Mouse (Mus musculus): Measurements from ENCODE around the gene Nav3. TPM values are rescaled to one million over a fixed set of nuclear protein-coding genes. Genes with fewer than 3 reads are reported as not detected.

Nav3 gene
- polyA plus RNA-seq, 1 experiment from 2014 or later: 0.85 TPM

DNA sequence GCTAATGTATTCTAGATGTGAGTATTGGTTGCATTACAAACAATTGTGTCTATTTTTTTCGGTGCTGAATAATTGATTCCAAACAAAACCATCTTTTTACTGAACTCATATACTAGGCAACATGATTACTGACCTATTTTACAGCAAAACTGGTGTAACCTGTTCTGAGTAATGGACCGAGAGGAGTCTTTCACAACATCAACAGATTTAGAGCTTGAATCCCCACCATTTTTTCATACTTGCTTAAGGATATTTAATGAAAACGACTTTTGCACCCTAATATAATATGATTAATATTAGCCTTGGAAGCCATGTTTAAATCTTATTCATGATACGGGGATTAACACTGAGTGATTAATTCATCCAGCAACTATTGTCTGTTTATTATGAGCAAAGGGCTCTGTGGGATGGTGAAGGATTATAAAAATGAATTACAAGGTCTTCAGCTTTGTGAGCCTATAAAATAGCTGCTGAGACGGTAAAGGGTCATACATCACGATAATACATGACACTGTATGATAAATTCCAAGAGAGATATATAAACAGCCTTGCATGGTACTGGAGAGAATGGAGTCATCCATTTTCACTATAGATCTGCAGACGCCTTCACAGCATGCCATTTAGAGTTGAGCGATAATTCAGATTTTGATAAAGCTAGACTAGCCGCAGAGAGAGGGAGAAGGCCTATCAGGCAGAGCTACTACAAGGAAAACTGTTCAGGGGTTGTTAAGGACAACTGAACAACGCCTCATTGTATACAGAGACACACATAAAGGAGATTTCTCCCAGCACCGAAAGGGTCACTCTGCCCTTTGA, 567.4 kb downstream of the Nav3 start:
- no peak overlapping the region for H3K4me2 ChIP-seq
- H3K36me3 ChIP-seq (ENCODE audit: control insufficient read depth, insufficient read depth, low read length): no peaks in the 10 kb centered on the region
- 73% methylated on average over 11 of the region's 11 CpGs for WGBS
- no peak overlapping the region for H3K27ac ChIP-seq (ENCODE audit: low read depth, low read length)
- ATAC-seq (replicated peaks; ENCODE audit: low FRiP score) (no peak), DNase-seq (ENCODE audit: low spot score) (no peak)
- H3K4me3 ChIP-seq (ENCODE audit: low read depth, low read length): no peak overlapping the region
- no peaks in the 10 kb centered on the region for H3K4me1 ChIP-seq (replicated peaks; ENCODE audit: control insufficient read depth, insufficient read depth, low read length)
- H3K27me3 ChIP-seq (replicated peaks; ENCODE audit: control insufficient read depth, insufficient read depth, low read length): no peaks in the 10 kb centered on the region
- no peak overlapping the region for H3K9ac ChIP-seq (ENCODE audit: low read depth, low read length)
- H3K9me3 ChIP-seq (ENCODE audit: control insufficient read depth, low read length): no peaks in the 10 kb centered on the region

DNA sequence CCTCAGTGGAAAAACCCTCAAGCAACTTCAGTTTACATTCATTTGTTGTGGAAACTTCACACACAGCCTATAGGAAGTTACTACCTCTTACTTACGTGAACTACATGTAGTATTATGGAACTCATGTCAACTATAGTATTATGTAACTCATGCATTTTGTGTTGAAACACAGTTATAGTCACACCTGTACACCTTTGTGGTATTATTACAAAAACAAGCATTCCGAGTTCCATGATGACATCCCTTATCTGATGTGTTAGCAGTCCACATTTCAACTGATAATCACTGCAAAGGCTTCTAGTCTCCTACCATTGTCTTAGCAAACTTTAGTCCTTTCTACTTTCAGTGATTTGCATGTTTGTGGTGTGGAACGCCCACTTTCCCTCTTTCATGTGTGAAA, 568.8 kb downstream of the Nav3 start:
- 75% methylated on average over 3 of the region's 3 CpGs for WGBS
- H3K9me3 ChIP-seq (ENCODE audit: control insufficient read depth, low read length): no peaks in the 10 kb centered on the region
- no peak for ATAC-seq (replicated peaks; ENCODE audit: low FRiP score)
- no peaks in the 10 kb centered on the region for H3K4me1 ChIP-seq (replicated peaks; ENCODE audit: control insufficient read depth, insufficient read depth, low read length)
- DNase-seq (ENCODE audit: low spot score): no peak
- H3K9ac ChIP-seq (ENCODE audit: low read depth, low read length): no peak overlapping the region
- H3K4me3 ChIP-seq (ENCODE audit: low read depth, low read length): no peak overlapping the region
- no peaks in the 10 kb centered on the region for H3K27me3 ChIP-seq (replicated peaks; ENCODE audit: control insufficient read depth, insufficient read depth, low read length)
- H3K4me2 ChIP-seq: no peak overlapping the region
- no peaks in the 10 kb centered on the region for H3K36me3 ChIP-seq (ENCODE audit: control insufficient read depth, insufficient read depth, low read length)
- no peak overlapping the region for H3K27ac ChIP-seq (ENCODE audit: low read depth, low read length)

GRCm38 (mm10) chr10:109876107-109876506, 579.9 kb downstream of the Nav3 start:
- H3K27ac ChIP-seq (ENCODE audit: low read depth, low read length): no peak overlapping the region
- no peaks in the 10 kb centered on the region for H3K9me3 ChIP-seq (ENCODE audit: control insufficient read depth, low read length)
- no peak overlapping the region for H3K9ac ChIP-seq (ENCODE audit: low read depth, low read length)
- no peaks in the 10 kb centered on the region for H3K36me3 ChIP-seq (ENCODE audit: control insufficient read depth, insufficient read depth, low read length)
- no peak for ATAC-seq (replicated peaks; ENCODE audit: low FRiP score)
- no peak overlapping the region for H3K4me3 ChIP-seq (ENCODE audit: low read depth, low read length)
- H3K4me2 ChIP-seq: no peak overlapping the region
- no peaks in the 10 kb centered on the region for H3K4me1 ChIP-seq (replicated peaks; ENCODE audit: control insufficient read depth, insufficient read depth, low read length)
- whole genome bisulfite sequencing: 74% methylated on average over 4 of the region's 4 CpGs
- H3K27me3 ChIP-seq (replicated peaks; ENCODE audit: control insufficient read depth, insufficient read depth, low read length): no peaks in the 10 kb centered on the region
- DNase-seq (ENCODE audit: low spot score): no peak

DNA sequence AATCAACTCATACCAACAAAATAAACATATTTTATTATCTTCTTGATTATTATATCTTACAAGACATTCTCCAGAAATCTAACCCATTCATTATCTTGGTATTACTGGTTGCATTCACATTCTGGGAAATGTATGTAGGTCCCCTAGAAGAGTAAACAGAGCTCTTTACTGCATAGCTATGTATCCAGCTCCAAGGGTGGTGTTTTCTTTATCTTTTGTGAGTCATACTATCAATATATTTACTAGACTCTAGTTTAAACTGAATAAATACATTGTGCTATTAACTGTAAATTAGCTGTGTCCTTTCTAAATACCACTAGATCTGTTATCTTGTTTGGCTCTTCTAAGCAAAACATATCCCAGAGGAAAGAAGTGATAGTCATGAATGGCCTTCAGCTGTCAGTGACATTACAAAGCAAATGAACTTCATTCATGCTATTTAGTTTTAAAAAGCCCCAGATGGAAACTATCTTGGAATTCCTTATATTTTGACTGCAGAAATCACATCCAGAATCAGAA, 580.6 kb downstream of the Nav3 start:
- H3K4me3 ChIP-seq (ENCODE audit: low read depth, low read length): no peak overlapping the region
- ATAC-seq (replicated peaks; ENCODE audit: low FRiP score) (no peak), DNase-seq (ENCODE audit: low spot score) (no peak)
- no peaks in the 10 kb centered on the region for H3K36me3 ChIP-seq (ENCODE audit: control insufficient read depth, insufficient read depth, low read length)
- H3K9ac ChIP-seq (ENCODE audit: low read depth, low read length): no peak overlapping the region
- no peaks in the 10 kb centered on the region for H3K27me3 ChIP-seq (replicated peaks; ENCODE audit: control insufficient read depth, insufficient read depth, low read length)
- no peak overlapping the region for H3K4me2 ChIP-seq
- H3K9me3 ChIP-seq (ENCODE audit: control insufficient read depth, low read length): no peaks in the 10 kb centered on the region
- H3K4me1 ChIP-seq (replicated peaks; ENCODE audit: control insufficient read depth, insufficient read depth, low read length): no peaks in the 10 kb centered on the region
- H3K27ac ChIP-seq (ENCODE audit: low read depth, low read length): no peak overlapping the region

- ATAC-seq (replicated peaks; ENCODE audit: low FRiP score) (no peak), DNase-seq (ENCODE audit: low spot score) (no peak)
- H3K9ac ChIP-seq (ENCODE audit: low read depth, low read length): no peak overlapping the region
- H3K4me2 ChIP-seq: no peak overlapping the region
- H3K9me3 ChIP-seq (ENCODE audit: control insufficient read depth, low read length): no peaks in the 10 kb centered on the region
- WGBS: 67% methylated on average over 5 of the region's 5 CpGs
- no peak overlapping the region for H3K4me3 ChIP-seq (ENCODE audit: low read depth, low read length)
- H3K4me1 ChIP-seq (replicated peaks; ENCODE audit: control insufficient read depth, insufficient read depth, low read length): no peaks in the 10 kb centered on the region
- H3K36me3 ChIP-seq (ENCODE audit: control insufficient read depth, insufficient read depth, low read length): no peaks in the 10 kb centered on the region
- no peaks in the 10 kb centered on the region for H3K27me3 ChIP-seq (replicated peaks; ENCODE audit: control insufficient read depth, insufficient read depth, low read length)
- no peak overlapping the region for H3K27ac ChIP-seq (ENCODE audit: low read depth, low read length)
Measured at GRCm38 (mm10) chr10:109874652-109875311, 581.2 kb downstream of the Nav3 start.

DNA sequence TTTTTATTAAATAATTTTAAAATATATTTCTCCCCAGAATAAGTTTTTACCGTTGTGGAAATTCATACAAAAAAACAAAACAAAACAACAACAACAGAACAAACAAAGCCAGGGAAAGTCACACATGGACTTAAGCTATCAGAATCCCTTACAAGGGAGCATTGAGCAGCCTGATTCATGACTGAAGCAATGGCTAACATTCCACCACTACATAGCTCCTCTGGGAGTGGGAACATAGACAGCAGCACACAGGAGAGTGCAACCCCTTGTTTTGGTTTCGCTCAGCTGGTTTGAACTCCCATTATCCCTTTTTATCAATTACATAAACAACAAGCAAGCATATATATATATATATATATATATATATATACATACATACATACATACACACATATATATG, 589.9 kb downstream of the Nav3 start:
- Histone ChIP-seq H3K27me3 (replicated peaks; ENCODE audit: control insufficient read depth, insufficient read depth, low read length) (no peaks in the 10 kb centered on the region), H3K27ac (ENCODE audit: low read depth, low read length) (no peak overlapping the region), H3K9me3 (ENCODE audit: control insufficient read depth, low read length) (no peaks in the 10 kb centered on the region), H3K4me2 (no peak overlapping the region), H3K9ac (ENCODE audit: low read depth, low read length) (no peak overlapping the region), H3K4me3 (ENCODE audit: low read depth, low read length) (no peak overlapping the region), H3K36me3 (ENCODE audit: control insufficient read depth, insufficient read depth, low read length) (no peaks in the 10 kb centered on the region), H3K4me1 (replicated peaks; ENCODE audit: control insufficient read depth, insufficient read depth, low read length) (no peaks in the 10 kb centered on the region)
- WGBS: 78% methylated on average over 2 of the region's 2 CpGs
- DNase-seq (ENCODE audit: low spot score): no peak
- ATAC-seq (replicated peaks; ENCODE audit: low FRiP score): no peak

- Histone ChIP-seq H3K4me3 (ENCODE audit: low read depth, low read length) (no peak overlapping the region), H3K4me2 (no peak overlapping the region), H3K36me3 (ENCODE audit: control insufficient read depth, insufficient read depth, low read length) (no peaks in the 10 kb centered on the region), H3K27ac (ENCODE audit: low read depth, low read length) (no peak overlapping the region), H3K27me3 (replicated peaks; ENCODE audit: control insufficient read depth, insufficient read depth, low read length) (no peaks in the 10 kb centered on the region), H3K9me3 (ENCODE audit: control insufficient read depth, low read length) (no peaks in the 10 kb centered on the region), H3K9ac (ENCODE audit: low read depth, low read length) (no peak overlapping the region), H3K4me1 (replicated peaks; ENCODE audit: control insufficient read depth, insufficient read depth, low read length) (no peaks in the 10 kb centered on the region)
- WGBS: 48% methylated on average over 1 of the region's 2 CpGs
- DNase-seq (ENCODE audit: low spot score): no peak
- ATAC-seq (replicated peaks; ENCODE audit: low FRiP score): no peak
Measured at GRCm38 (mm10) chr10:109865391-109865790, 590.6 kb downstream of the Nav3 start.

DNA sequence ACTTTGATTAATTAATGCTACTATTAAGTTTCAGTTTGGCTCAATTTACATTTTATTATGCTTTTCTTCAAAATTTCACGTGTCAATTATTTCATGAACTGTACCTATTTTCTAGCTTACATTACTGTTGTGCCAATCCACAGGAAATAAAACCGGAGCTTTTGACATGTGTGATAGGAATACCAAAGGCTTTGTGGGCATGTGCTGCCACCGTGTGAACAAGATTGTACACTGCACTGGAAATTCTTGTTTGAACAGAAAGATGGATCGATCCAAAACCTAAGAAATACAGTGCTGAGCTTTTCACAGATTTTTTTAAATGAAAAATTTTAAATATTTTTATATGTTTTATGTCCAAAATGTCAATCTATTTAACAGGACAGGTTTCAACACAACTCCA, 591.3 kb downstream of the Nav3 start:
- DNase-seq (ENCODE audit: low spot score): no peak
- ATAC-seq (replicated peaks; ENCODE audit: low FRiP score): no peak
- H3K9ac ChIP-seq (ENCODE audit: low read depth, low read length): no peak overlapping the region
- H3K4me3 ChIP-seq (ENCODE audit: low read depth, low read length): no peak overlapping the region
- H3K36me3 ChIP-seq (ENCODE audit: control insufficient read depth, insufficient read depth, low read length): no peaks in the 10 kb centered on the region
- H3K4me2 ChIP-seq: no peak overlapping the region
- H3K27ac ChIP-seq (ENCODE audit: low read depth, low read length): no peak overlapping the region
- 25% methylated on average over 4 of the region's 4 CpGs for WGBS
- H3K4me1 ChIP-seq (replicated peaks; ENCODE audit: control insufficient read depth, insufficient read depth, low read length): no peaks in the 10 kb centered on the region
- no peaks in the 10 kb centered on the region for H3K9me3 ChIP-seq (ENCODE audit: control insufficient read depth, low read length)
- H3K27me3 ChIP-seq (replicated peaks; ENCODE audit: control insufficient read depth, insufficient read depth, low read length): no peaks in the 10 kb centered on the region

- ATAC-seq (replicated peaks; ENCODE audit: low FRiP score) (no peak), DNase-seq (ENCODE audit: low spot score) (no peak)
- H3K27ac ChIP-seq (ENCODE audit: low read depth, low read length): no peak overlapping the region
- no peak overlapping the region for H3K9ac ChIP-seq (ENCODE audit: low read depth, low read length)
- 61% methylated on average over 2 of the region's 2 CpGs for WGBS
- no peak overlapping the region for H3K4me2 ChIP-seq
- no peak overlapping the region for H3K4me3 ChIP-seq (ENCODE audit: low read depth, low read length)
- H3K4me1 ChIP-seq (replicated peaks; ENCODE audit: control insufficient read depth, insufficient read depth, low read length): no peaks in the 10 kb centered on the region
- H3K36me3 ChIP-seq (ENCODE audit: control insufficient read depth, insufficient read depth, low read length): no peaks in the 10 kb centered on the region
- H3K27me3 ChIP-seq (replicated peaks; ENCODE audit: control insufficient read depth, insufficient read depth, low read length): no peaks in the 10 kb centered on the region
- H3K9me3 ChIP-seq (ENCODE audit: control insufficient read depth, low read length): no peaks in the 10 kb centered on the region
Measured at GRCm38 (mm10) chr10:109861275-109861674, 594.7 kb downstream of the Nav3 start.

Measured in liver, embryonic 11.5 days (tissue).